Mouse (Mus musculus) naive thymus-derived CD4-positive, alpha-beta T cell, adult 5 months (primary cell): ENCODE measurements around the gene Mre11a. TPM values are rescaled to one million over a fixed set of nuclear protein-coding genes. Genes with fewer than 3 reads are reported as not detected.

Experiments used
- polyA plus RNA-seq: library from polyadenylated mRNA; unstranded; fragments of 100-300 nt; shearing (Covaris generic); gene quantifications from one replicate; pipeline ENCODE4 v1.2.1, GENCODE M21; 2017

The Mre11a gene
- 24.3 TPM for polyA plus RNA-seq

GRCm38 (mm10) chr9:14784039-14785002 is at the start of gene Mre11a, which contains the start of gene Ankrd49:
Mre11a (plus strand) TSS chr9:14784654.
Ankrd49 (minus strand) TSS chr9:14784856.

DNA sequence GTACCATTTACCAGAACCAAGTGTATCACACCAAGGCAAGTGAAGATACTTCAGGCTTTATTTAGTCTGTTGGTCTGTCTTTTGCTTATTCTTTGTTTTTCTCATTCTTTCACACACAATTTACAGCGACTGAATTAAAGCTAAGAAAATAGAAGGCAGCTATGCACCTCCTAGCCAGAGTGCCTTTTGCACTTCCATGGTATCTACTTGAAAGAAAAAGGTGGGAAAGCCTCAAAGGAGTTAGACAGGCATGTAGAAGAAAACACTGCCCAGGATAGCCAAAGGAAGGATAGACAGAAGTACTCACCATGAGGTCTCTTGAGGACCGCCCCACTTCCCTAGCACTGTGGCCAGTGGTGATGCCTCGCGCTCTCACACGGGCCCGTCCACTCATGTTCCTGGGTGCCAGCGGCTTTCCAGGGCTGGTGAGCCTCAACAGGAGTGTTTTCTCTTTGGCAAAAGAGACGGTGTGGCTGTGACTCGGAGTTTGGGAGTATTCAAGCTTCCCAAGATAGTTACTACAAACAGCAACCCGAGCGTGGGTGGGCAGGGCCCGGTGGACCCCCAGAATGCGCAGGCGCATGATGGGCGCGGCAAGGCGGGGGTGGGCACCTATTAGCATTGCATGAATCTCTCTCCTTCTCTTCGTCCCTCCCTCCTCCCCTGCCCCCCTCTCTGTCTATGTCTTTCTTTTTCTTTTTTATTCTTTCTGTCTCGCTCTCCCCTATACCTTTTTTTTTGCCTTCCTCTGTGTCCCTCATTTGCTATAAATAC is 44.1 kb upstream of the Mre11a start, which contains the start of gene Piwil4:
Gene Piwil4, minus strand, starts transcription at position 583 of the 774 bp plus-strand sequence.

GRCm38 (mm10) chr9:14752001-14752522 is 32.4 kb upstream of the Mre11a start, which contains the start of gene Fut4:
Fut4 (minus strand) TSS chr9:14752393.

GRCm38 (mm10) chr9:14770803-14771471 is 13.5 kb upstream of the Mre11a start, which contains the start of gene 1700012B09Rik:
1700012B09Rik (minus strand) TSS chr9:14771030.

GRCm38 (mm10) chr9:14859868-14860639 is 75.6 kb downstream of the Mre11a start, which contains the start of gene Gpr83:
Gpr83 (plus strand) TSS chr9:14860210.

Other genes with a start within 250 kb of the Mre11a start
- gene Amotl1, start 139.6 kb upstream of the Mre11a start, polyA plus RNA-seq, result not detected
- gene Piwil4, start 43.9 kb upstream of the Mre11a start, polyA plus RNA-seq, result not detected
- not detected for gene Fut4, start 32.3 kb upstream of the Mre11a start, polyA plus RNA-seq
- gene 1700012B09Rik, start 13.6 kb upstream of the Mre11a start, polyA plus RNA-seq, result not detected
- gene Ankrd49, start 202 bp downstream of the Mre11a start, polyA plus RNA-seq, result 16.9 TPM
- gene Gpr83, start 75.6 kb downstream of the Mre11a start, polyA plus RNA-seq, result 7.2 TPM
- gene Izumo1r, start 119.3 kb downstream of the Mre11a start, polyA plus RNA-seq, result 72.7 TPM